Mouse (Mus musculus) forebrain, embryonic 14.5 days (tissue): ENCODE measurements around the gene Smtnl2. TPM values are rescaled to one million over a fixed set of nuclear protein-coding genes. Genes with fewer than 3 reads are reported as not detected.
A peak's percentile ranks its signal among the peaks of the same experiment; 100 is the strongest.

ENCODE experiments used
- ATAC-seq: fragments of 200-750 bp; cut with Nextera tagmentation; 2 replicates; pipeline ENCODE4 v1.8.0; 2017; ENCODE audit warnings: mild to moderate bottlenecking, moderate library complexity
- DNase-seq: peaks from one replicate; pipeline ENCODE4 v3.0.0-alpha.2; 2015; ENCODE audit warnings: low spot score
- H3K27ac ChIP-seq: fragments of 300-500 bp; sonication (generic); 2 replicates; pipeline ENCODE4 v1.5.1; 2014; ENCODE audit warnings: low read depth, mild to moderate bottlenecking, control low read depth, low read length, moderate library complexity
- H3K27me3 ChIP-seq: fragments of 300-500 bp; sonication (generic); replicated peaks from 2 replicates; pipeline ENCODE4 v1.6.1; 2014; ENCODE audit warnings: low read length, control low read depth, mixed read lengths; ENCODE audit not compliant: control insufficient read depth, insufficient read depth
- H3K36me3 ChIP-seq: fragments of 300-500 bp; sonication (generic); 2 replicates; pipeline ENCODE4 v1.6.1; 2014; ENCODE audit warnings: low read length, control low read depth; ENCODE audit not compliant: control insufficient read depth, insufficient read depth
- H3K4me1 ChIP-seq: fragments of 300-500 bp; sonication (generic); 2 replicates; pipeline ENCODE4 v1.6.1; 2014; ENCODE audit warnings: antibody characterized with exemption, low read length, control low read depth; ENCODE audit not compliant: control insufficient read depth, insufficient read depth
- H3K4me2 ChIP-seq: fragments of 300-500 bp; sonication (generic); 2 replicates; pipeline ENCODE4 v1.6.1; 2014; ENCODE audit warnings: mild to moderate bottlenecking, control low read depth, low read length
- H3K4me3 ChIP-seq: fragments of 300-500 bp; sonication (generic); 2 replicates; pipeline ENCODE4 v1.5.1; 2014; ENCODE audit warnings: low read depth, low read length, control low read depth
- H3K9ac ChIP-seq: fragments of 300-500 bp; sonication (generic); 2 replicates; pipeline ENCODE4 v1.6.1; 2014; ENCODE audit warnings: mild to moderate bottlenecking, low read length, control low read depth, moderate library complexity
- H3K9me3 ChIP-seq: fragments of 300-500 bp; sonication (generic); replicated peaks from 2 replicates; pipeline ENCODE4 v1.6.1; 2016; ENCODE audit warnings: low read length, control low read depth, mixed read lengths; ENCODE audit not compliant: control insufficient read depth
- WGBS: fragments of 180-500 bp; shearing (Covaris S2); extraction: QIAGEN DNeasy Blood & Tissue Kit; methylation state at CpG from one replicate; pipeline ENCODE4 v1.1.7; 2014; 5-methylcytosine and 5-hydroxymethylcytosine counted together
- polyA plus RNA-seq: library from polyadenylated mRNA; unstranded; fragments of >200 nt; fragmentation: Nextera tagmentation; extraction: Ambion mirVana; gene quantifications from 2 replicates; pipeline ENCODE4 v1.2.1, GENCODE M21; 2014

Smtnl2 gene
- polyA plus RNA-seq, 1 experiment from 2014 or later, result 1.4 TPM

GRCm38 (mm10) chr11:72397072-72397471, 14.4 kb downstream of the Smtnl2 start:
- Histone ChIP-seq H3K4me1 (no peaks in the 10 kb centered on the region), H3K9me3 (no peaks in the 10 kb centered on the region), H3K27me3 (no peaks in the 10 kb centered on the region), H3K27ac (no peak overlapping the region), H3K36me3 (no peaks in the 10 kb centered on the region), H3K4me3 (no peak overlapping the region), H3K9ac (no peak overlapping the region), H3K4me2 (no peak overlapping the region)
- DNase-seq (peak; percentile 18), ATAC-seq (no peak)
- WGBS, result 78% methylated on average over 10 of the region's 10 CpGs

- 93% methylated on average over 7 of the region's 7 CpGs for WGBS
- Histone ChIP-seq H3K4me1 (no peaks in the 10 kb centered on the region), H3K27ac (no peak overlapping the region), H3K4me3 (no peak overlapping the region), H3K9ac (no peak overlapping the region), H3K4me2 (no peak overlapping the region), H3K9me3 (no peaks in the 10 kb centered on the region), H3K36me3 (no peaks in the 10 kb centered on the region), H3K27me3 (no peaks in the 10 kb centered on the region)
- no peak for DNase-seq
- ATAC-seq, result no peak
Observed at GRCm38 (mm10) chr11:72396621-72397020, 14.9 kb downstream of the Smtnl2 start.

- ATAC-seq (no peak), DNase-seq (no peak)
- no peak overlapping the region for H3K4me3 ChIP-seq
- no peak overlapping the region for H3K27ac ChIP-seq
- H3K27me3 ChIP-seq, result no peaks in the 10 kb centered on the region
- H3K36me3 ChIP-seq, result no peaks in the 10 kb centered on the region
- 93% methylated on average over 6 of the region's 6 CpGs for WGBS
- H3K4me1 ChIP-seq, result no peaks in the 10 kb centered on the region
- no peak overlapping the region for H3K9ac ChIP-seq
- no peak overlapping the region for H3K4me2 ChIP-seq
- no peaks in the 10 kb centered on the region for H3K9me3 ChIP-seq
Observed at GRCm38 (mm10) chr11:72395652-72396051, 15.9 kb downstream of the Smtnl2 start.

- Histone ChIP-seq H3K4me3 (no peak overlapping the region), H3K4me2 (no peak overlapping the region), H3K36me3 (no peaks in the 10 kb centered on the region), H3K27me3 (no peaks in the 10 kb centered on the region), H3K9ac (no peak overlapping the region), H3K27ac (no peak overlapping the region), H3K9me3 (no peaks in the 10 kb centered on the region), H3K4me1 (no peaks in the 10 kb centered on the region)
- no peak for ATAC-seq
- no peak for DNase-seq
- 75% methylated on average over 2 of the region's 2 CpGs for WGBS
Observed at GRCm38 (mm10) chr11:72394694-72395093, 16.8 kb downstream of the Smtnl2 start.

GRCm38 (mm10) chr11:72393669-72394068, 17.8 kb downstream of the Smtnl2 start:
- WGBS, result 42% methylated on average over 5 of the region's 5 CpGs
- Histone ChIP-seq H3K27me3 (no peaks in the 10 kb centered on the region), H3K9me3 (no peaks in the 10 kb centered on the region), H3K4me3 (no peak overlapping the region), H3K4me1 (no peaks in the 10 kb centered on the region), H3K36me3 (no peaks in the 10 kb centered on the region), H3K27ac (no peak overlapping the region), H3K4me2 (no peak overlapping the region), H3K9ac (no peak overlapping the region)
- ATAC-seq (peak; percentile 55; the same call in 1 of the 2 replicates), DNase-seq (peak; percentile 57)

- no peaks in the 10 kb centered on the region for H3K27me3 ChIP-seq
Observed at GRCm38 (mm10) chr11:72393243-72393642, 18.3 kb downstream of the Smtnl2 start.

GRCm38 (mm10) chr11:72391181-72391580, 20.3 kb downstream of the Smtnl2 start:
- WGBS, result 89% methylated on average over 13 of the region's 13 CpGs
- DNase-seq (no peak), ATAC-seq (no peak)
- H3K27ac ChIP-seq, result no peak overlapping the region
- H3K36me3 ChIP-seq, result no peaks in the 10 kb centered on the region
- no peaks in the 10 kb centered on the region for H3K9me3 ChIP-seq
- no peaks in the 10 kb centered on the region for H3K4me1 ChIP-seq
- H3K9ac ChIP-seq, result no peak overlapping the region
- no peak overlapping the region for H3K4me2 ChIP-seq
- H3K27me3 ChIP-seq, result no peaks in the 10 kb centered on the region
- no peak overlapping the region for H3K4me3 ChIP-seq

More at GRCm38 (mm10) chr11:72393243-72393642, 18.3 kb downstream of the Smtnl2 start:
- Histone ChIP-seq H3K9ac (no peak overlapping the region), H3K4me1 (no peaks in the 10 kb centered on the region), H3K36me3 (no peaks in the 10 kb centered on the region), H3K4me2 (no peak overlapping the region), H3K9me3 (no peaks in the 10 kb centered on the region), H3K4me3 (no peak overlapping the region), H3K27ac (0 out of 2 replicates have a peak overlapping the region, but pooled peaks have one; percentile 0)
- WGBS, result 87% methylated on average over 3 of the region's 3 CpGs
- DNase-seq (no peak), ATAC-seq (no peak)

- no peak overlapping the region for H3K4me3 ChIP-seq
- H3K27ac ChIP-seq, result no peak overlapping the region
- no peaks in the 10 kb centered on the region for H3K4me1 ChIP-seq
- no peak for DNase-seq
- no peaks in the 10 kb centered on the region for H3K27me3 ChIP-seq
- H3K36me3 ChIP-seq, result no peaks in the 10 kb centered on the region
- H3K4me2 ChIP-seq, result no peak overlapping the region
- H3K9ac ChIP-seq, result no peak overlapping the region
- H3K9me3 ChIP-seq, result no peaks in the 10 kb centered on the region
- ATAC-seq, result no peak
- WGBS, result 84% methylated on average over 7 of the region's 7 CpGs
Observed at GRCm38 (mm10) chr11:72389407-72390142, 21.9 kb downstream of the Smtnl2 start.

GRCm38 (mm10) chr11:72388113-72388529, 23.4 kb downstream of the Smtnl2 start:
- no peak overlapping the region for H3K9ac ChIP-seq
- no peak overlapping the region for H3K27ac ChIP-seq
- 94% methylated on average over 6 of the region's 6 CpGs for WGBS
- H3K36me3 ChIP-seq, result no peaks in the 10 kb centered on the region
- no peak overlapping the region for H3K4me2 ChIP-seq
- H3K27me3 ChIP-seq, result no peaks in the 10 kb centered on the region
- no peaks in the 10 kb centered on the region for H3K9me3 ChIP-seq
- no peak for ATAC-seq
- no peak for DNase-seq
- H3K4me3 ChIP-seq, result no peak overlapping the region
- H3K4me1 ChIP-seq, result no peaks in the 10 kb centered on the region
